In the genomic region with DNA sequence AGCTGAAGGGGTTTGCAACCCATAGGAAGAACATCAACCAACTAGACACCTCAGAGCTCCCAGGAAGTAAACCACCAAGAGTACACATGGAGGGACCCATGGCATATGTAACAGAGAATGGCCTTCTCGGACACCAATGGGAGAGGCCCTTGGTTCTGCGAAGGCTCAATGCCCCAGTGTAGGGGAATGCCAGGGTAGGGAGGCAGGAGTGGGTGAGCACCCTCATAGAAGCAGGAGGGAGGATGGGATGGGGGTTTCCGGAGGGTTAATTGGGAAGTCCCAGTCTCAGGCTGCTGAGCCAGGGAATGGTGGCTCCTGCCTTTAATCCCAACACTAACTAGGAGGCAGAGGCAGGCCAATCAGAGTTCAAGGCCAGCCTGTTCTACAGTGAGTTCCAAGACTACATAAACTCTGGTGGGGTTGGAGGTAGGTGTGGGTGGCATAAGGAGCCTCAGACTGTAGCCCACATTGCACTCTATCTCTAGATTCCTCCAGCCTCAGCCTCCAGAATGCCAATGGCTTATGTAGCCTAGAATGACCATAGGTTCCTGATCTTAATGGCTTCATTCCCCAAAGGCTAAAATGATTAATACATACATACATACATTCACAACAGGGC, we compare ENCODE assay signal across 1 mouse cellular context.
TF ChIP-seq lines count a peak whose summit lies in the region.

No protein-coding gene starts in this region.

TF ChIP-seq in MEL, 35 proteins besides CTCF, POLR2A, EP300 and RAD21:
- TF ChIP-seq E2F4 (IDR thresholded peaks at IDR 0.05; ENCODE audit: borderline replicate concordance, low read depth, low read length): no peak
- no peak; the same call in 1 of the 2 replicates for TF ChIP-seq SMC3 (IDR thresholded peaks at IDR 0.05; ENCODE audit: low read depth, low read length)
- 0 out of 2 replicates have a peak, but pooled peaks have one; percentile 37 for TF ChIP-seq MYB (IDR thresholded peaks at IDR 0.05; ENCODE audit: low read depth, low read length)
- peak; percentile 69 for TF ChIP-seq POLR2AphosphoS2 (IDR thresholded peaks at IDR 0.05; ENCODE audit: low read length)
- TF ChIP-seq TCF12 (IDR thresholded peaks at IDR 0.05; ENCODE audit: low read depth, low read length): no peak
